Mouse (Mus musculus) lung, postnatal 0 days (tissue): ENCODE measurements around the gene Fancc.

Source experiments
- CTCF ChIP-seq: IDR thresholded peaks from 2 replicates; pipeline ENCODE4 v1.5.1; 2016; ENCODE audit warnings: antibody characterized with exemption, mild to moderate bottlenecking
- EP300 ChIP-seq: IDR thresholded peaks from 2 replicates; pipeline ENCODE4 v1.6.1; 2016; ENCODE audit warnings: antibody characterized with exemption, mild to moderate bottlenecking, control low read depth

GRCm38 (mm10) chr13:63507821-63508220 lies 10.7 kb upstream of the Fancc start:
- TF ChIP-seq CTCF (peak; percentile 42), EP300 (no peak)
